Mouse (Mus musculus): ENCODE results near the gene Tmem145.

The Tmem145 gene

DNA sequence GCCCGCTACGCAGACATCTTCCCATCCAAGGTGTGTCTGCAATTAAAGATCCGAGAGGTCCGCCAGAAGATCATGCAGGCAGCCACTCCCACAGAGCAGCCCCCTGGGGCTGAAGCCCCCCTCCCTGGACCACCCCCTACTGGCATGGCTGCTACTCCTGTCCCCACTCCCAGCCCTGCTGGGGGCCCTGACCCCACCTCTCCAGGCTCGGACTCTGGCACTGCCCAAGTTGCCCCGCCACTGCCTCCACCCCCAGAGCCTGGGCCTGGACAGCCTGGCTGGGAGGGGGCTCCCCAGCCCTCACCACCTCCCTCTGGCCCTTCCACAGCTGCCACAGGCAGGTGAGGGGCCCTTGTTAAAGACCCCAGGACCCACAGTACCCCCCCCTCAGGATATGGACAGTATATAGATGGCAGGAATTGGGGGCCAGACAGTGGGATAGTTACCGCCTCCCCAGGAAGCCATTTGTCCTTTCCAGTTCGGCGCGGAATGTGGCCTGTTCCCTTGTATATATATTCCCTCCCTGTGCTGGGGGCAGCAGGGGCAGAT lies 12.6 kb upstream of the Tmem145 start:
- DNase-seq (ENCODE audit: low spot score): no peak

- no peak for DNase-seq (ENCODE audit: low spot score)
Measured at GRCm38 (mm10) chr7:25294495-25294894, 11.4 kb upstream of the Tmem145 start.

- no peak for DNase-seq (ENCODE audit: low spot score)
Measured at GRCm38 (mm10) chr7:25294960-25295722, 10.8 kb upstream of the Tmem145 start.

- no peak for DNase-seq (ENCODE audit: low spot score)
Measured at GRCm38 (mm10) chr7:25296945-25297453, 8.9 kb upstream of the Tmem145 start.

GRCm38 (mm10) chr7:25297454-25298325 lies 8.2 kb upstream of the Tmem145 start, which contains the start of gene Pafah1b3:
Gene Pafah1b3, minus strand, starts transcription at chr7:25297986.
- DNase-seq (ENCODE audit: low spot score): peak; percentile 95

GRCm38 (mm10) chr7:25301063-25301462 lies 4.8 kb upstream of the Tmem145 start, which contains the start of gene Prr19:
Gene Prr19, plus strand, starts transcription at chr7:25301411.
- peak; percentile 50 for DNase-seq (ENCODE audit: low spot score)

DNA sequence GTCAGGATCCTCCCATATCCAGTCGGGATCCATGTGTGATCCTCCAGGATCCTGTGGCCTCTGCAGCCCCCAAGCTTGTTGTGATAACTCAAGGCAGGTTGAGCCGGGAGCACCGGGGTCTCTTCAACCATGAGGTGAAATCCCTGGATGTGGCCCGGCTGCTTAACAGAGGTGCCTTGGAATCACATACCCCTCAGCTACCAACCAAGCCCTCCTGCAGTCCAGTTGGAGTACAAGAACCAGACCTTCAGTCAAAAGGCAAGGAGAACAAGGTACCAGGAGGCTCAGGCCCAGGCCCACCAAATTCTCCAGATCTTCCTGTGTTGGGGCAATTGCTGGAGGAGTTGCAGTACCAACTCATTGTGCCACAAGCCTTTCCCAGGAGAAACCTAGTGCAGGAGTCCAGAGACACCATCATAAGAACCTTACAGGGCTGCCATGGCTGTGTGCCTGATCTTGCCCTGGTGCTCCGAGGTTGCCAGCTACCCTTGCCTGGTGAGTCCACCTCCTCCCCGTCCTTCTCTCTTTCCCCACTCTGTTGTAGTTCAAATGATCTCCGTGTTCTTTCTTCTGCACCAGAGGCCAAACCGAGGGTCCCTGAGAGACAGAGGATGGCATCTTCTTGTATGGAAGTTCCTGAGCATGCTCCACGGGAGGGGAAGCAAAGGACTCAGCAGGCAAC lies 2.8 kb upstream of the Tmem145 start:
- DNase-seq (ENCODE audit: low spot score): no peak

GRCm38 (mm10) chr7:25303685-25304006 lies 2.3 kb upstream of the Tmem145 start:
- DNase-seq (ENCODE audit: low spot score): no peak

DNA sequence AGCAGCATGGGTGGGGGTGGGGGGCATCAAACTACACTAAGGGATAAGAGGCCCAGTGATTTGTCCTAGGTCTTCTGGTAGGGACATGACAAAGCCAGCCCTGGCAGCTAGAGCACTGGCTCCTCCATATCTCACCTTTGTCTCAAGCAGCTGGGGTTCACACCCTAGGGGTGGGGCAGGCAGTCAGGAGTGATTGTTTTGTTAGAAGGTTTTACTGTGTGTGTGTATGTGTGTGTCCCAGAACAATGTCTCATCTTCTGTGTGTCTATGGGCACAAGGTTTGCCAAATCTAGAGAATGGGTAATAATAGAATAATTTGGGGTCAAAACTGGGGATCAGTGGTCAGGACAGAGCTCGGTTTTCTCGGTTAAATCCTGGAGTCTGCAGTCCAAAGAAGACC lies 425 bp upstream of the Tmem145 start:
- no peak for DNase-seq (ENCODE audit: low spot score)

- no peak for DNase-seq (ENCODE audit: low spot score)
Measured at GRCm38 (mm10) chr7:25306614-25306996, 699 bp downstream of the Tmem145 start.

- no peak for DNase-seq (ENCODE audit: low spot score)
Measured at GRCm38 (mm10) chr7:25308702-25309318, 2.9 kb downstream of the Tmem145 start.

- no peak for DNase-seq (ENCODE audit: low spot score)
Measured at GRCm38 (mm10) chr7:25309425-25309824, 3.5 kb downstream of the Tmem145 start.

DNA sequence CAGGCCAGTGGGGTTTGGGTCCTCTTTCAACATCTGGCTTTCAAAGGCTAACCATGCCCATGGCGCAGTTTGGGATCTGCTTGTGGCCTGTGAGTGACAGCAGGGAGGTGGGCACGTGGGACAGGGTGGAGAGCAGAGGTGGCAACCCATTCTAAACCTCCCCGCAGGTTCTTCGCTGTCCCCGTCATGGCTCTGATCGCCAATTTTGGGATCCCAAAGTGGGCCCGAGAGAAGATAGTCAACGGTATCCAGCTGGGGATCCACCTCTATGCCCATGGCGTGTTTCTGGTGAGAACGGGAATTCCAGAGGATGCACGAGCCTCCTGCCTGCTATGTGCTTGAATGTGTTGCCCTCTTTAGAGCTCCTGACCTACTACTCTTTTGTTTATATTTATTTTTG lies 5.3 kb downstream of the Tmem145 start:
- DNase-seq (ENCODE audit: low spot score): no peak

DNA sequence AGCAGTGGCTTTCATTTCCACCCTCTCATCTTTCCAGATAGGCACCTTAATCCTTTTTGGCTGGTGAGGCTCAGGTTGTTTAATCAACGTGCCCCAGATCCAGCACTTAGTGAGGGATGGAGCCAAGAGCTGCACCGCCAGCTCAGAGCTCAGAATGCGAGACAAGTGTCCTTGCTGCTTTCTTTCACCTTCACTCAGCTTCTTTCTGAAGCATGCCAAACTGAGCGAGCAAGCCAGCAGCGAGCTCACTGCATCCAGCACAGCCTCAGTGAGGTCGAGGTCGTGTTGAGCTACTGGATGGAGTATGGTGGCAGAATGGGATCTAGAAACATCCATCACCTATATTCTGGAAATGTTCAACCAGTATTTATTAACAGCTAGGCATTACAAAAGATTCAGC lies 7.4 kb downstream of the Tmem145 start:
- no peak for DNase-seq (ENCODE audit: low spot score)

DNA sequence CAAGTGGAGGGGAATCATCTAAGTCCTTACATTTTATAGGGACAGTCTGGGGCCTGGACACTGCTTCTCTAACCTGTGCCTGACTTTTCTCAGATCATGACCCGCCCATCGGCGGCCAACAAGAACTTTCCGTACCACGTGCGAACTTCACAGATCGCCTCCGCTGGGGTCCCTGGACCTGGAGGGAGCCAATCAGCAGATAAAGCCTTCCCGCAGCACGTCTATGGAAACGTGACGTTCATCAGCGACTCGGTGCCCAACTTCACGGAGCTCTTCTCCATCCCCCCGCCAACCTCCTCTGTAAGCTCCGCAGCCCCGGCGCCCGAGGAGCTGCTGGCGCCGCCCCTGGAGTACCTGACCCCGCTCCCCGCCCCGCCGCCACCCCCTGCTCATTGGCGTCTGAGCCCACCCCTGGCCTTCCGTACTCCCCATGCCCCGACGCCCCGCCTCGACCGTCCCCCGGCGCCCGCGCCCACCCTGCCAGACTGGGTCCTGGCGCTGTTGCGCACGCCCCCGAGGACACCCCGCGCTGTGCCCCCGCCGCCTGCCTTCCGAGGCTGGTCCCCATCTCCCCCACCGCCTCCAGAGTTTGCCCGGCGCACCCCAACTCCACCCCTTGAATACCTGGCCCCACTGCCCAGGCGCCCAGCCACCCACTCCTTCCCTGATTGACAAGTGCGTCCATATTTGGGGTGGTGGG lies 8.8 kb downstream of the Tmem145 start:
- DNase-seq (ENCODE audit: low spot score): no peak

DNA sequence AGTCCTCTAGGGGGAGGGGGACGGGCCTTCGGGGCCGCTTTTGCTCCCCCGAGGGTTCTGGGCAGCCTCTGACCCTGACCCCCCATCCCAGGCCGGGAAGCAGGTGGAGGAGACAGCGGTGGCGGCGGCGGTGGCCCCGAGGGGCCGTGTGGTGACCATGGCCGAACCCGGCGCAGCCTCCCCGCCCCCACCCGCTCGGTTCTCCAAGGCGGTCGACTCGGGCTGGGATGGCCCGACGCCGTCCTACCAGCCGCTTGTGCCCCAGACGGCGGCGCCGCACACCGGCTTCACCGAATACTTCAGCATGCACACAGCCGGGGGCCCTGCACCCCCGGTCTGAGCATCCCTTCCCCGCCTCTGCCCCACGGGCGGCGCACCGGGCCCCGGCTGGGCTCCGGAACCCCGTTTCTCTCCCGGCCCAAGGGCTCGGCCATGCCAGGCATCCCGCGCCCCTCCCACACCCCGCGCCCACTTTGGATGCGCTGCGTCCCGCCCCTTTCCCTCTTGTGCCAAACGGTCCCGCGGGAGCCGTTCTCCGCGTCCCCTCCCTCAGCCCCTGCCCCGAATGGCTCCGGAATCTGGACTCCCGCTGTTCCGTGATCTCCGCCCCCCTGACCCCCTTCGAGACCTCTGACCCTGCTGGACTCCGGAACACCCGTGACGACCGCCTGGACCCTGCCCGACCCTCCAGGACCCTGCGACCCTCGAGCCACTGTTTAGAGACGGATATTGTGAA lies 9.6 kb downstream of the Tmem145 start:
- no peak for DNase-seq (ENCODE audit: low spot score)

DNA sequence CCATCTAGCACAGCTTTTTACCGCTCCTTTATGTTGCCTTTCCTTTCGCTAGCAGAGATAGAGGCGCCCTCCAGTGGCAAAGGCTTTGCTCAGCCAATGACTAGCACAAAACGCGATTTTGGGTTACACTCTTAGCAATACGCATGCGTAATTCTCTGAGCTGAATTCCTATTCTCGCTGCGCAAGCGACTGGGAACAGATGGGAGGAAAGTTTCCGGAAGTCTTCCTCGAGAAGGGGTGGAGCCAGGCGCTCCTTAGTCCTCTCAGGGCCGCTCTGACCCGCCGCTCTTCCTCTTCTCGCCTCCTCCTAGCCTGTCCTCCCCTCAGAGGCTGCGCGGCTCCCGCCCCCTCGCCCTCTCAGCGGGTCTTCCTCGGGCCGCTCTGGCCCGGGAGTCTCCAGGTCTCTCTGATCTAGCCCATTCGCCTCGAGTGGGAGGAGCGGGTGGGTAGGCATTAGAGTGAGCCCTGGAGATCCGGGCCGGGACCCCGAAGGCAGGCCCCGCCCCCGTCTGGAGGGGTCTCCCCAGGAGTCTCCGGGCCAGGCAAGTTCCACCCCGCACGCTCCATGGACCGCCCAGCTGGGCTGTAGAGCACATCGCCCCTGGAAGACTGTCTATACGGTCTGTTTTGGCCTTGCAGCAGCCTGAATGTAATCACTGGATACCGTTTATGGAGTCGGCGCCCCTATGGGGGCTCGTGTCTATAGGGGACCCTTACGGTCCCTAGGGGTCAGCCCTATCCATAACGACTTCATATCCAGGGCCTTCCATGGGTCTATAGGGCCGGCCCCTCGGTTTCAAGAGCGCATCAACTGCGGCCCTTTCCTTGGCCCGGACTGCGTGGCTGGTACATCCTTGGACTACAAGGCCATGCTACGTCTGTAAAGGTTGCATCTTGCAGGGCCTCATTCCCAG lies 10.9 kb downstream of the Tmem145 start, which contains the start of gene Megf8:
Gene Megf8 (plus strand): TSS at position 633 of the 914 bp plus-strand sequence.
- DNase-seq (ENCODE audit: low spot score): peak; percentile 97

GRCm38 (mm10) chr7:25317446-25317999 lies 11.6 kb downstream of the Tmem145 start:
- no peak for DNase-seq (ENCODE audit: low spot score)

- peak; percentile 78 for DNase-seq (ENCODE audit: low spot score)
Measured at GRCm38 (mm10) chr7:25322058-25322484, 16.2 kb downstream of the Tmem145 start.
